In genomic region chr5:73409970-73410369, GRCm38 (mm10) we compare ENCODE assay signal across 9 mouse cellular contexts. TPM values are rescaled to one million over a fixed set of nuclear protein-coding genes. Genes with fewer than 3 reads are reported as not detected.
"Had no signal": no experiment of that assay in that cellular context is flagged by ENCODE, and none has a peak within 500 bp of the region (broad histone marks: within the 10 kb centered on the region; RNA-seq: fewer than 3 reads in every experiment).

No protein-coding gene starts in this region.

- DNase-seq: kidney, postnatal 14 days; left cerebral cortex, postnatal 4 days; lung, adult 18-20 months; right cerebral cortex, postnatal 14 days had no signal

RNA-seq across cellular contexts. Expression of gene Cwh43, which starts 4.1 kb away (rescaled TPM):
- total RNA-seq: liver, adult 2 months had no signal
- polyA plus RNA-seq: limb, embryonic 13.5 days; liver, adult 2 months; liver, embryonic 14.5 days; midbrain, embryonic 13.5 days; spleen, adult 2 months had no signal
